Mouse (Mus musculus): ENCODE results near the gene Hsd11b1. TPM values are rescaled to one million over a fixed set of nuclear protein-coding genes. Genes with fewer than 3 reads are reported as not detected.
"Not testable (repeated sequence)": the region's sequence is repeated elsewhere in the genome, so short reads cannot be mapped to it uniquely, and the experiment has no call there.

Gene Hsd11b1
- total and polyA plus RNA-seq, 3 experiments, result 2.0 to 6.3 (median 5.7) TPM

DNA sequence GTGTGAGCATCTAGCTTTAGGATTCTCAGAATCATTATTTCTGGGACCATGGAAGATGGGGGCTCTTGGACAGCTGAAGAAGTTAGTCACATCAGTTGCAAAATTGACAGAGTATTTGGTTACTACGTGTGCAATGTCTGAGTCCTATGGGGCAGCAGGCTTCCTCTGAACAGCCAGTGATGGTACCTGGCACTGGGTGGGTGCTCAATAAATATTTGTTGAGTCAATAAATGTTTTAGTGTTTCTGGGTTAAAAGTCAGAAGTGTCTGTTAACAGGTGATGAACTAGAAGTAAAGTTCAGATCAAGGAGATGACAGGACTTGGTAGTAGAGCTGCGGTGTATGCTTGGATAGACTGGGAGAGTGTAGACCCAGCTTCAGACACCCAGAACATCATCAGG, 23.7 kb upstream of the Hsd11b1 start:
- TF ChIP-seq ELF1 (IDR thresholded peaks at IDR 0.05; ENCODE audit: low read depth, low read length), result no peak
- TF ChIP-seq NRF1 (IDR thresholded peaks at IDR 0.05; ENCODE audit: low read depth, low read length), result no peak
- no peak for TF ChIP-seq POLR2A (IDR thresholded peaks at IDR 0.05; ENCODE audit: low read depth, low read length)
- no peak for TF ChIP-seq MYC (IDR thresholded peaks at IDR 0.05; ENCODE audit: low read depth, low read length)
- no peak for TF ChIP-seq PAX5 (IDR thresholded peaks at IDR 0.05; ENCODE audit: low read length)
- no peak for TF ChIP-seq NELFE (IDR thresholded peaks at IDR 0.05; ENCODE audit: low read depth, low read length)
- no peak for TF ChIP-seq ZNF384 (IDR thresholded peaks at IDR 0.05; ENCODE audit: low read depth, low read length)
- no peak for TF ChIP-seq ZC3H11A (IDR thresholded peaks at IDR 0.05; ENCODE audit: low read depth, low read length)
- TF ChIP-seq BHLHE40 (IDR thresholded peaks at IDR 0.05; ENCODE audit: low read depth, low read length), result no peak
- TF ChIP-seq JUN (IDR thresholded peaks at IDR 0.05; ENCODE audit: insufficient read depth, low read depth, low read length), result no peak
- TF ChIP-seq RAD21 (IDR thresholded peaks at IDR 0.05; ENCODE audit: low read depth, low read length), result no peak
- no peak for TF ChIP-seq KAT2A (IDR thresholded peaks at IDR 0.05; ENCODE audit: insufficient replicate concordance, low read length)
- TF ChIP-seq UBTF (IDR thresholded peaks at IDR 0.05; ENCODE audit: low read depth, low read length), result no peak
- no peak for TF ChIP-seq MAX (IDR thresholded peaks at IDR 0.05; ENCODE audit: low read length)
- no peak for TF ChIP-seq MXI1 (IDR thresholded peaks at IDR 0.05; ENCODE audit: low read depth, low read length)
- no peak for TF ChIP-seq MAZ (IDR thresholded peaks at IDR 0.05; ENCODE audit: low read depth, low read length)
- no peak for TF ChIP-seq CTCF (conservative IDR thresholded peaks at IDR 0.05 in 1 of 2, IDR thresholded peaks at IDR 0.05 in 1 of 2; ENCODE audit: low read depth in 2 of 2, low read length in 2 of 2)
- no peak for DNase-seq (ENCODE audit: extremely low read depth)
- dilution Hi-C loops (cut with MboI; ENCODE audit: extremely low pct_ligation_motif_present, extremely low pct_unique_long_range_greater_than_20kb, low sequenced_read_pairs), result no loop called here
- in situ Hi-C loops (cut with MboI; ENCODE audit: low pct_ligation_motif_present, low pct_unique_long_range_greater_than_20kb, low sequenced_read_pairs), result no loop called here
- no peaks in the 10 kb centered on the region for H3K79me2 ChIP-seq (replicated peaks; ENCODE audit: control insufficient read depth, extremely low read depth, insufficient read depth, poor library complexity, severe bottlenecking)
- no peak overlapping the region for H3K4me3 ChIP-seq (replicated peaks in 1 of 3; ENCODE audit: low read depth in 2 of 3, low read length in 2 of 3, poor library complexity in 1 of 3)
- H3K36me3 ChIP-seq (replicated peaks in 1 of 2; ENCODE audit: control insufficient read depth in 1 of 2, insufficient read depth in 1 of 2, low read length in 1 of 2), result no peaks in the 10 kb centered on the region
- H3K9me3 ChIP-seq (replicated peaks; ENCODE audit: low read length), result no peaks in the 10 kb centered on the region
- H3K9ac ChIP-seq (ENCODE audit: insufficient read depth, low read depth), result no peak overlapping the region
- H3K27ac ChIP-seq (ENCODE audit: insufficient read depth, low read depth), result no peak overlapping the region
- peaks cover 0 to 4% of the 10 kb centered on the region in 2 experiments; a peak in 1 of 4 replicates for H3K4me1 ChIP-seq (ENCODE audit: control insufficient read depth in 1 of 2, insufficient read depth in 2 of 2)
- H3K27me3 ChIP-seq (replicated peaks), result no peaks in the 10 kb centered on the region
- H3K4me2 ChIP-seq (ENCODE audit: insufficient read depth, low read depth, poor library complexity, severe bottlenecking), result no peak overlapping the region

DNA sequence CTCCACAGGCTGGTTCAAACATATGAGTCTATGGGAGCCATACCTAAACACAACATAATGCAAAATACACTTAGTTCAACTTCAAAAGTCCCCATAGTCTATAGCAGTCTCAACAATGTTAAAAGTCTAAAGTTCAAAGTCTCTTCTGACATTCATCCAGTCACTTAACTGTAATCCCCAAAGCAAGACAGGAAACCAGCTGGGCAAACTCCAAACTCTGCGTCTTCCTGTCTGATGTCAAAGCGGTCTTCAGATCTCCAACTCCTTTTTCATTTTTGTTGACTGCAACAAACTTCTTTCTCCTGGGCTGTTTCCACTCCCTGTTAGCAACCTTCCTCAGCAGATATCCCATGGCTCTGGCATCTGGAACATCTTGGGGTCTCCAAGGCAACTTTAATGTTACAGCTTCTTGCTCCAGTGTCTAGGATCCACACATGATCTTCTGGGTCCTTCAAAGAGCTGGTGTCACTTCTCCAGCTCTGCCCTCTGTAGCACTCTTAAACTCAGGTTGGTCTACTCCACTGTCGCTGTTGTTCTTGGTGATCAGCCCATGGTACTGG, 22.0 kb upstream of the Hsd11b1 start:
- dilution Hi-C loops (cut with MboI; ENCODE audit: extremely low pct_ligation_motif_present, extremely low pct_unique_long_range_greater_than_20kb, low sequenced_read_pairs), result not testable (repeated sequence)

More for the DNA sequence above, 22.0 kb upstream of the Hsd11b1 start:
- H3K4me2 ChIP-seq (ENCODE audit: insufficient read depth, low read depth, poor library complexity, severe bottlenecking); H3K9me3 ChIP-seq (replicated peaks; ENCODE audit: low read length); H3K4me1 ChIP-seq (ENCODE audit: control insufficient read depth in 1 of 2, insufficient read depth in 2 of 2); H3K4me3 ChIP-seq (replicated peaks in 1 of 3; ENCODE audit: low read depth in 2 of 3, low read length in 2 of 3, poor library complexity in 1 of 3); H3K27me3 ChIP-seq (replicated peaks); in situ Hi-C loops (cut with MboI; ENCODE audit: low pct_ligation_motif_present, low pct_unique_long_range_greater_than_20kb, low sequenced_read_pairs); H3K36me3 ChIP-seq (replicated peaks in 1 of 2; ENCODE audit: control insufficient read depth in 1 of 2, insufficient read depth in 1 of 2, low read length in 1 of 2); H3K79me2 ChIP-seq (replicated peaks; ENCODE audit: control insufficient read depth, extremely low read depth, insufficient read depth, poor library complexity, severe bottlenecking); DNase-seq (ENCODE audit: extremely low read depth); H3K27ac ChIP-seq (ENCODE audit: insufficient read depth, low read depth); H3K9ac ChIP-seq (ENCODE audit: insufficient read depth, low read depth): not testable (repeated sequence)
